23 mouse cellular contexts compared by ENCODE assay signal in the genomic region with DNA sequence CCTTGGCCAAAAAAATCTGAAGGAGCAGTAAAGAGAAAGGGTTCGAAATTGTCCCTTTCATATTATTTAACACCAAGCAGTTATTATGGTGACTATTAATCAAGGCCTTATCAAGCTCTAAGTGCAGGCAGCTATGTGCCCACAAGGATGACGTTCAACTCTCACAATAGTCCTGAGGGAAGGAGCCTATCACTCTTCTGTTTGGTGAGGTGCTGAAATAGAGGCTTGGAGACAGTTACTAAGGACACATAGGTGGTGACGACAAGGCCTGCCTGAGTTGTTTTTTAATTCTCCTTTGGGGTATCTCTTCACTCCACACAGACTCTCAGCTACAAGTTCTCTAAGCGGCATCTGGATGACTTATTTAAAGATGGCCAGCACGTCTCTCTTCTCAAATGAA. TPM values are rescaled to one million over a fixed set of nuclear protein-coding genes. Genes with fewer than 3 reads are reported as not detected.
DNase-seq lines count a peak whose midpoint lies in the region; ATAC-seq and TF ChIP-seq lines count a peak whose summit lies in the region.
"Had no signal": no experiment of that assay in that cellular context is flagged by ENCODE, and none has a peak within 500 bp of the region (broad histone marks: within the 10 kb centered on the region; RNA-seq: fewer than 3 reads in every experiment).

No protein-coding gene starts in this region.

- TF ChIP-seq EP300 in heart, postnatal 0 days (IDR thresholded peaks at IDR 0.05; ENCODE audit: low read depth) = no peak

- no peak for ATAC-seq in forebrain, embryonic 11.5 days (replicated peaks; ENCODE audit: low FRiP score)
- ATAC-seq in forebrain, embryonic 12.5 days (ENCODE audit: low FRiP score) = no peak
- ATAC-seq in heart, embryonic 13.5 days (ENCODE audit: extremely low read depth, insufficient number of reproducible peaks, low FRiP score, low TSS enrichment) = peak; percentile 45; the same call in 1 of the 2 replicates
- ATAC-seq in heart, postnatal 0 days (ENCODE audit: insufficient read depth, low read depth) = peak; percentile 88
- ATAC-seq in megakaryocyte-erythroid progenitor cell, adult 5-6 weeks (replicated peaks; ENCODE audit: low FRiP score, low TSS enrichment, poor library complexity, severe bottlenecking) = peak; percentile 50
- ATAC-seq: CD4-positive, CD25-positive, alpha-beta regulatory T cell, adult 4 months; forebrain, embryonic 16.5 days; hindbrain, embryonic 16.5 days; inflammation-experienced regulatory T-cells, adult 6 months; intestine, postnatal 0 days had no signal

- no peak overlapping the region for H3K4me2 ChIP-seq in forebrain, embryonic 11.5 days (ENCODE audit: low read depth, low read length, severe bottlenecking)
- no peak overlapping the region for H3K4me2 ChIP-seq in forebrain, embryonic 12.5 days
- H3K4me2 ChIP-seq in heart, embryonic 13.5 days = peak overlapping the region; percentile 28; the same call in 1 of the 2 replicates
- no peak overlapping the region for H3K4me2 ChIP-seq in heart, postnatal 0 days (ENCODE audit: low read depth, low read length)
- H3K4me2 ChIP-seq: embryonic facial prominence, embryonic 15.5 days; hindbrain, embryonic 12.5 days had no signal

- H3K27me3 ChIP-seq in forebrain, embryonic 11.5 days (ENCODE audit: control insufficient read depth, insufficient read depth, low read length) = no peaks in the 10 kb centered on the region
- H3K27me3 ChIP-seq in forebrain, embryonic 12.5 days = no peaks in the 10 kb centered on the region
- H3K27me3 ChIP-seq in heart, embryonic 13.5 days (replicated peaks) = 0 out of 2 replicates have a peak, but pooled peaks cover 3% of the 10 kb centered on the region
- no peaks in the 10 kb centered on the region for H3K27me3 ChIP-seq in heart, postnatal 0 days (ENCODE audit: control insufficient read depth, insufficient read depth, low read length)
- H3K27me3 ChIP-seq: embryonic facial prominence, embryonic 15.5 days; hindbrain, embryonic 12.5 days had no signal

- no peaks in the 10 kb centered on the region for H3K9me3 ChIP-seq in forebrain, embryonic 11.5 days (ENCODE audit: control insufficient read depth, low read length)
- H3K9me3 ChIP-seq in forebrain, embryonic 12.5 days = no peaks in the 10 kb centered on the region
- no peaks in the 10 kb centered on the region for H3K9me3 ChIP-seq in heart, embryonic 13.5 days
- H3K9me3 ChIP-seq in heart, postnatal 0 days (replicated peaks; ENCODE audit: control insufficient read depth, low read length) = no peaks in the 10 kb centered on the region
- H3K9me3 ChIP-seq: embryonic facial prominence, embryonic 15.5 days; forebrain, embryonic 10.5 days; G1E; hindbrain, embryonic 12.5 days had no signal

- intact Hi-C loops in heart, postnatal 36 days (cut with DNase I) = no loop called here

- 84% methylated on average over 5 of the region's 5 CpGs for WGBS in forebrain, embryonic 11.5 days
- WGBS in forebrain, embryonic 12.5 days = 88% methylated on average over 5 of the region's 5 CpGs
- 26% methylated on average over 5 of the region's 5 CpGs for WGBS in heart, embryonic 13.5 days
- WGBS in heart, postnatal 0 days = 26% methylated on average over 5 of the region's 5 CpGs

- H3K27ac ChIP-seq in forebrain, embryonic 11.5 days (ENCODE audit: low read depth, low read length) = no peak overlapping the region
- H3K27ac ChIP-seq in forebrain, embryonic 12.5 days = no peak overlapping the region
- H3K27ac ChIP-seq in heart, embryonic 13.5 days (replicated peaks) = peak overlapping the region; percentile 82
- H3K27ac ChIP-seq in heart, postnatal 0 days (ENCODE audit: low read depth) = peak overlapping the region; percentile 81
- H3K27ac ChIP-seq: embryonic facial prominence, embryonic 15.5 days; forebrain, embryonic 10.5 days; hindbrain, embryonic 12.5 days had no signal

- DNase-seq in forebrain, embryonic 11.5 days (ENCODE audit: low spot score) = peak; percentile 13
- no peak for DNase-seq in heart, postnatal 36 days
- peak; percentile 87 for DNase-seq in heart, postnatal 0 days (ENCODE audit: low spot score)
- DNase-seq in heart, adult 18-20 months = no peak
- DNase-seq: adrenal gland, adult 8-10 months; adrenal gland, postnatal 36 days; B cell, adult 2 months; embryo, embryonic 11 days; gastrocnemius, postnatal 10 days; kidney, adult 8-10 months had no signal

- H3K4me1 ChIP-seq in forebrain, embryonic 11.5 days (replicated peaks; ENCODE audit: control insufficient read depth, insufficient read depth, low read length) = no peaks in the 10 kb centered on the region
- H3K4me1 ChIP-seq in forebrain, embryonic 12.5 days = no peaks in the 10 kb centered on the region
- H3K4me1 ChIP-seq in heart, embryonic 13.5 days = peaks cover 64% of the 10 kb centered on the region
- H3K4me1 ChIP-seq in heart, postnatal 0 days (ENCODE audit: control insufficient read depth, insufficient read depth) = peaks cover 50% of the 10 kb centered on the region
- H3K4me1 ChIP-seq: forebrain, embryonic 10.5 days; hindbrain, embryonic 12.5 days had no signal

- TF ChIP-seq CTCF in heart, postnatal 0 days (IDR thresholded peaks at IDR 0.05; ENCODE audit: low read depth) = no peak

- no peak overlapping the region for H3K4me3 ChIP-seq in forebrain, embryonic 11.5 days (ENCODE audit: low read depth, low read length)
- H3K4me3 ChIP-seq in forebrain, embryonic 12.5 days (replicated peaks) = no peak overlapping the region
- H3K4me3 ChIP-seq in heart, embryonic 13.5 days = no peak overlapping the region
- H3K4me3 ChIP-seq in heart, postnatal 0 days (ENCODE audit: low read depth, low read length) = no peak overlapping the region
- H3K4me3 ChIP-seq: embryonic facial prominence, embryonic 15.5 days; erythroblast, embryonic 14.5 days; forebrain, embryonic 10.5 days; hindbrain, embryonic 12.5 days had no signal

- no peaks in the 10 kb centered on the region for H3K36me3 ChIP-seq in forebrain, embryonic 11.5 days (ENCODE audit: control insufficient read depth, insufficient read depth, low read length)
- no peaks in the 10 kb centered on the region for H3K36me3 ChIP-seq in forebrain, embryonic 12.5 days (replicated peaks)
- H3K36me3 ChIP-seq in heart, embryonic 13.5 days = no peaks in the 10 kb centered on the region
- H3K36me3 ChIP-seq in heart, postnatal 0 days (replicated peaks; ENCODE audit: control insufficient read depth, insufficient read depth, low read length) = no peaks in the 10 kb centered on the region
- H3K36me3 ChIP-seq: embryonic facial prominence, embryonic 15.5 days; forebrain, embryonic 10.5 days; G1E; hindbrain, embryonic 12.5 days had no signal

- no peak overlapping the region for H3K9ac ChIP-seq in forebrain, embryonic 11.5 days (ENCODE audit: low read length)
- H3K9ac ChIP-seq in forebrain, embryonic 12.5 days = no peak overlapping the region
- H3K9ac ChIP-seq in heart, embryonic 13.5 days = no peak overlapping the region
- H3K9ac ChIP-seq in heart, postnatal 0 days (replicated peaks; ENCODE audit: low read depth, low read length) = no peak overlapping the region
- H3K9ac ChIP-seq: embryonic facial prominence, embryonic 15.5 days; hindbrain, embryonic 12.5 days had no signal

RNA-seq across cellular contexts. Expression of a gene that starts 55.7 kb away (rescaled TPM):
- 25.9 and 27.7 TPM in 2 replicates for polyA plus RNA-seq in forebrain, embryonic 11.5 days (2014; fragmentation: Nextera tagmentation; extraction: Ambion mirVana)
- polyA plus RNA-seq in forebrain, embryonic 12.5 days (2016; fragmentation: Nextera tagmentation; extraction: Ambion mirVana) = 17.9 and 28.4 TPM in 2 replicates
- 22.1 and 25.1 TPM in 2 replicates for polyA plus RNA-seq in heart, embryonic 13.5 days (2015; fragmentation: Nextera tagmentation; extraction: Ambion mirVana)
- 10 to 100 TPM in 1 of 2 experiments, 1 to 10 TPM in 1; 9.3 to 14.8 TPM for total RNA-seq in heart, postnatal 36 days (2021)
- total RNA-seq in heart, postnatal 0 days (2014; rRNA removed; ENCODE audit: low replicate concordance) = 14.8 and 23.2 TPM in 2 replicates
- 7.4 and 7.7 TPM in 2 replicates for polyA plus RNA-seq in heart, postnatal 0 days (2015; fragmentation: Nextera tagmentation; extraction: Ambion mirVana)
- total RNA-seq in heart, adult 18-20 months (2021) = 1 to 10 TPM; 6.9 to 7.5 TPM
- 9.9 and 17.0 TPM in 2 replicates for total RNA-seq in megakaryocyte-erythroid progenitor cell, adult 5-6 weeks (2014; fragmentation: Nextera tagmentation)
- 2.6 and 2.9 TPM in 2 replicates for total RNA-seq in megakaryocyte-erythroid progenitor cell, adult 5-6 weeks (2017)

Comparison
In these comparisons a context has a peak if more than half of its experiments do, and no peak if none do; other contexts are left out.
1. DNase-seq: peak in forebrain, embryonic 11.5 days (single experiment) and heart, postnatal 0 days (single experiment); none in heart, postnatal 36 days (0 of 2) and heart, adult 18-20 months (0 of 2).
2. ATAC-seq: peak in heart, embryonic 13.5 days (single experiment), heart, postnatal 0 days (single experiment) and megakaryocyte-erythroid progenitor cell, adult 5-6 weeks (single experiment); none in forebrain, embryonic 11.5 days (single experiment) and forebrain, embryonic 12.5 days (single experiment).
3. H3K27ac ChIP-seq: peak in heart, embryonic 13.5 days (single experiment) and heart, postnatal 0 days (single experiment); none in forebrain, embryonic 11.5 days (single experiment) and forebrain, embryonic 12.5 days (single experiment).